Mouse (Mus musculus) lung, adult 2 months (tissue): ENCODE measurements around the gene Pomp.

Source experiments
- CTCF ChIP-seq: fragments of 200-500 bp; IDR thresholded peaks from 2 replicates; pipeline ENCODE4 v1.5.1; 2011; ENCODE audit warnings: mild to moderate bottlenecking, low read length, control low read depth; ENCODE audit not compliant: insufficient read depth
- POLR2A ChIP-seq: fragments of 200-500 bp; IDR thresholded peaks from 2 replicates; pipeline ENCODE4 v1.6.1; 2011; ENCODE audit warnings: low read depth, mild to moderate bottlenecking, control low read depth, low read length, borderline replicate concordance; ENCODE audit errors: extremely low read depth

GRCm38 (mm10) chr5:147847361-147847760, 12.9 kb upstream of the Pomp start:
- TF ChIP-seq CTCF (no peak), POLR2A (no peak)
